Mouse (Mus musculus) liver, embryonic 14.5 days (tissue): ENCODE results near the gene Arrdc5.

Source experiments
- CTCF ChIP-seq: IDR thresholded peaks from 2 replicates; pipeline ENCODE4 v1.5.1; 2016; ENCODE audit warnings: antibody characterized with exemption, low read depth, control low read depth
- EP300 ChIP-seq: IDR thresholded peaks from 2 replicates; pipeline ENCODE4 v1.6.1; 2016; ENCODE audit warnings: antibody characterized with exemption, low read depth

- no peak for TF ChIP-seq CTCF
- no peak for TF ChIP-seq EP300
Measured at GRCm38 (mm10) chr17:56287830-56288229, 12.3 kb downstream of the Arrdc5 start.
